Mouse (Mus musculus): Measurements from ENCODE around the gene Srl.

DNA sequence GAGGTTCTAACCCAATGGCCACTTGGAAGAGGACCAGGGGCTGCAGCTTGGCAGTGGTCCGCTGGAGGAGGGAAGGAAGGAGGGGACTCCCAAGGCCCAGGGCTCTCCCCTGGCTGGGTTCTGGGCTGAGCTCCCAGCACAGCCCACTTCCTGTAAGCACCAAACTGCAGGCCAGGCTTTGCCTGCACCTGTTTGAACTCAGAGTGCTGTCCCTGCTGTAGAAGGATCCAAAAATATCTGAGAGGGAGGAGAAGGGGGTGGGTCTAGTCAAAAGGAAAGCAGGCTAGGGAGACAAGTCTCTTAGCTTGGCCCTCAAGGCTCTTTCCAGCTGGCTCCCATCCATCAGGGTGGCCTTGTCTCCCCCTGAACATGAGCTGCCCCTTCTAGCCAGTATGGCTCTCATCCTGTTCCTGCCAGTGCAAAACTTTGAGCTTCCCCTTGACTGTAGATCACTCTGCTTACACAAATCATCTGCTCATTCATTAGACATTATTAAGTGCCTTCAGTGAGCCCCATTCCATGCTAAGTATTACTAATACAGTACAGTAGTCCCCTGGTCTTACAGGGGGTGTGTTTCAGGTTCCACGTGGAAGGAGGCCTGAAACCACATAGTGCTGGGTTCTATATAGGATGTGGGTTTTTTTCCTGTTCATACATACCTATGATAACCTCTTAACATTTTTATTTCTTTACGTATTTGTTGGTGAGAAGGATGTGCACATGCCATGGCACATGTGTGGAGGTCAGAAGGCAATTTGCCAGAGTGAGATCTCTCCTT lies 28.8 kb downstream of the Srl start:
- no peak for TF ChIP-seq CTCF (IDR thresholded peaks at IDR 0.05; ENCODE audit: low read depth)
- TF ChIP-seq EP300 (IDR thresholded peaks at IDR 0.05; ENCODE audit: low read depth), result 0 out of 2 replicates have a peak, but pooled peaks have one; percentile 19

Data from heart, postnatal 0 days (tissue).